Mouse (Mus musculus) MN1 (cell line): ENCODE results near the gene Lrrc15.

Source experiments
- DNase-seq: peaks from one replicate; pipeline ENCODE4 v3.0.0-alpha.2; 2016; ENCODE audit warnings: low spot score

Gene Lrrc15

GRCm38 (mm10) chr16:30236091-30236699, 46.9 kb downstream of the Lrrc15 start:
- peak; percentile 85 for DNase-seq

- DNase-seq: peak; percentile 9
These were observed 47.5 kb downstream of the Lrrc15 start for GRCm38 (mm10) chr16:30235577-30235976.

DNA sequence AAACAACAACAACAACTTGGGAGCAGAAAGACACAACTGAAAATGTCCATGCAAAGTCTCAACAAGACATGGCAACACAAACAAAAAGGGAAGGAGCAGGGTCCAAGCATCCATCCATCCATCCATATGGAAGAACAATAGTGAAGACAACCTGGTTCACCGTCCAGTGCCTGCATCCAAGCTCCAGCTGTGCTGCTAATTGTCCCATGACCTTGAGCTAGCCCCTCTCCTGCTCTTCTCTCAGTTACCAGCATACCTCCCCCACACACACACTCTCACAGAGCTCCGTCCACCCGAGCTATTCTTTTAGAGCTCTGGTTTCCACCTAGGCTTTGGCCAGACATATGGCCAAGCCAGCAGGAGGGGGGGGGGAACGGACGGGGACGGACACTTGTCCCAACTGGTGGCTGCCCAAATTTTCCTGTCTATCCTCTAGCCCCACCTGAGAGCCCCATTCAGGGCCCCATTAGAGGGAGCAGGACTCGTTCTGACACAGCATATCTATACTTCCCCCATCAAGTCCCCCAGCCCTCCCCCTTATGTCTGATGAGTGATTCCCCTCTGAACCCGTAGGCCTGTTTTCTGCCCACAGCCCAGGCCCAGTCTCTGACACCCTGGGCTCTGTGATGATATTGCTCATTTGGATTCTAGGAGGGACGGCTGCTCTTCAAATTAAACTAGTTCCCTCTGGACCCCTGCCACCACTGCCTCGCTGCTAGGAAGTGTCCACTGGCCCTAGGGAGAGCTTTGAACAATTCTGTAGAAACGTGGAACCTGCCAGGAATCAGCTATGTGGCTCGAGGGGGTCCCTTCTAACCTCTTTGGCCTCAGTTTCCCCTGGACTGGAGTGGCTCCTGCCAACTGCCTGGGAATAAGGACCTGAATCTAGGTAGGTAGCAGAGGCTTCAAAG, 48.2 kb downstream of the Lrrc15 start:
- no peak for DNase-seq

- no peak for DNase-seq
These were observed 49.0 kb downstream of the Lrrc15 start for GRCm38 (mm10) chr16:30234077-30234476.

GRCm38 (mm10) chr16:30231882-30232604, 51.0 kb downstream of the Lrrc15 start:
- DNase-seq: no peak

- no peak for DNase-seq
These were observed 55.7 kb downstream of the Lrrc15 start for GRCm38 (mm10) chr16:30227352-30227751.

DNA sequence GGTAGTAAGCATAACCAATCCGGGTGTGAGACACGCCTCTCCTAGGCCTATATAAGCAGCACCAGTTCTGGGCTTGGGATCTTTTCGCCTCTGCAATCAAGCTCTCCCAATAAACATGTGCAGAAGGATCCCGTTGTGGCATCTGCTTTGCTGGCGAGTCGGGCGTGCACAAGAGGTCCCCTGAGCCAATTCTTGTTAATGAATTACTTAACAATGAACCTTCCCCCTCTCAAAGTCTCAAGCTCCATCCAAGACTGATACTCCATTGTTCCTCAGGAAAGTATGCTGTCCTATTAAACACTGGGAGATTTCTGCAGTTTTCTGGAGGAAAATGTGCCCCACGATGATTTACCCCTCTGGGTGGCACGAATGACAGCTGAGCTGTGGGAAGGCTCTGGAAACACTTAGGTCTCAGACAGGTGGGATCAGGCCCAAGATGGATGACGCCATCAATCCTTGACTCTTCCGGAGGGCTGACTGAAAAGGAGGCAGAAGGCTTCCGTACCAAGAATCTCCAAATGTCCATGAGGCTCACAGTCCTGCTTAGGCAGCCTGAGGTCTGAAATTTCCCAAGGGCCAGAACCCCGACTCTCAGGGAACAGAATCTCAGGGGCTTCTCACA, 61.8 kb downstream of the Lrrc15 start:
- DNase-seq: no peak
